Mouse (Mus musculus): ENCODE data around the gene Kazn. TPM values are rescaled to one million over a fixed set of nuclear protein-coding genes. Genes with fewer than 3 reads are reported as not detected.

The Kazn gene
- 100 to 1,000 TPM in 1 of 2 experiments, 10 to 100 TPM in 1; 86.1 to 104 TPM for total RNA-seq (2021)

GRCm38 (mm10) chr4:142239240-142240126, at the start of gene Kazn:
Kazn (minus strand) TSS chr4:142239401.
- intact Hi-C loops (cut with DNase I): loop anchor here (2.0 to 10.0 kb wide), 2 partner anchors 87 to 225 kb away; partner anchors contain the start of gene Fhad1
- DNase-seq (ENCODE audit: low spot score in 2 of 2): peak; percentile 63 to 69

GRCm38 (mm10) chr4:142285471-142285870, 46.3 kb upstream of the Kazn start:
- no peak for DNase-seq (ENCODE audit: low spot score in 2 of 2)
- intact Hi-C loops (cut with DNase I): no loop called here

GRCm38 (mm10) chr4:142283867-142284266, 44.7 kb upstream of the Kazn start:
- DNase-seq (ENCODE audit: low spot score in 2 of 2): no peak
- intact Hi-C loops (cut with DNase I): no loop called here

GRCm38 (mm10) chr4:142278197-142278575, 39.0 kb upstream of the Kazn start:
- DNase-seq (ENCODE audit: low spot score in 2 of 2): no peak
- intact Hi-C loops (cut with DNase I): no loop called here

DNA sequence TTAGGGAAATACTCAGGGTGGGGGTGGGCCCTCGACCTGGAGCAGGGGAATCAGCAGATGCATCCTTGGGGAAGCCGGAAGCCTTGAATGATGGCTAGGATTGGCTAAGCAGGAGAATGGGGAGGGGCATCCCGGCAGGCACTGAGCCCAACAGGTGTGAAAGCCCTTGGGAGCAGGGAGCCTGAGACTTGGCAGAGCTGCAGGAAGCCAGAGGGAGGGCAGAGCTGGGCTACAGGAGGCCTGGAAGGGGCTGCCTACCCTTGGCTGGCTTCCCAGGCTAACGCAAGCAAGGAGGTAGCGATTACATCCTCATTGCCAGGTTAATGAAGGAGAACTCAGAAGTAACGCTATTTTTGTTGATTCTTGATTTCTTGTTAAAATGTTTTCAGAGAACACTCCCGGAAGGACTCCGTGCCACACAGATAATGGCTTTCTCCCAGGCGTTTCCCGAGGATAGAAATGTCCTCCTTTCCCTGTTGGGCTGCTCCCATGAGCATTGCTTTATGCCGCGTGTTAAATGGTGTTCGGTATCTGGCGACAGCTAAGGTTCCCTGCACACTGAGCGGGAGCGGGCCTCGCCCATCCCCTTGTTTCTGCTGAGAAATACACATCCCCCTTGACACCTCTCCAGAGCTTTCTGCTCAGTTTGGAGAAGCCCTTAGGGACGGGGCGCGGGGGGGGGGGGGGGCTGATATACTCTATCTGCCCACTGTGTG, 38.4 kb upstream of the Kazn start:
- DNase-seq (ENCODE audit: low spot score in 2 of 2): no peak
- intact Hi-C loops (cut with DNase I): no loop called here

DNA sequence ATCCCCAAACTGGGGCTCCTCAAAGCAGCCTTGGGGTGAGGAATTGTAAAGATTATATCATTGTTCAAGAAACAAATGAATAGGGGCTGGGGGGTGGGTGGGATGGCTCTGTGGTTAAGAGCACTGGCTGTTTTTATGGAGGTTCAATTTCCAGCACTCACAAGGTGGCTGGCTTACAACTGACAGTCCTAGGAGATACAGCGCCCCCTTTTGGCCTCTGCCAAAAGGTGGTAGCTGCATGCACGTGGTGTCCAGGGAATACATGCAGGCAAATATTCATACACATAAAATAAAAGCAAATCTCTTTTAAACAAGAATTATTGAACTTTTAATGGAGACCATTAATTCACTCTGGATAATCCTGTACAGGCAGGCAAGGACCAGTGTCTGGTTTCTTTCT, 36.0 kb upstream of the Kazn start:
- intact Hi-C loops (cut with DNase I): no loop called here

DNA sequence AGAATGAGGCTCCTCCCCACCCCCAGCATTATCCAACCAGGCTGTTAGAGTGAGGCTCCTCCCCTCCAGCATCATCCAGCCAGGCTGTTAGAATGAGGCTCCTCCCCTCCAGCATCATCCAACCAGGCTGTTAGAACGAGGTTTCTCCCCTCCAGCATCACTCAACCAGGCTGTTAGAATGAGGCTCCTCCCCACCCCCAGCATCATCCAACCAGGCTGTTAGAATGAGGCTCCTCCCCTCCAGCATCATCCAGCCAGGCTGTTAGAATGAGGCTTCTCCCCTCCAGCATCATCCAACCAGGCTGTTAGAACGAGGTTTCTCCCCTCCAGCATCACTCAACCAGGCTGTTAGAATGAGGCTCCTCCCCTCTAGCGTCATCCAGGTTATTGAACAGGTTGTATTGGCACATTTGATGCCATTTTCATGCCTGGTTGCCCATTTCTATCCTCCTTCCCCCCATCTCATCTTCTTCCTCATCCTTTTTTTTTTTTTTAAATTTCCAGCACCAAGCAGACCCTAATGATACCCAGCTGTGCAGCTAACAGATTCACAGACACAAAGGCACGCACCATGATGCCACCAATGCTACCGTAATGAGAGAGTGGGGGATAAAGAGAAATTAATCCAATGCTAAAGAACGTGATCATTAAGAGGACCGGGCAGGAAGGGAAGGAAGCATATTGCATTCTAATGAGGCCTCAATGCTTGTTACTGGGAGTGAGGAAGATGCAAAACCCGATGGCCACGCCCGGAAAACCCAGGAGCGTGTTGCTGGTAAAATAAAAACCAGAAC, 35.4 kb upstream of the Kazn start:
- intact Hi-C loops (cut with DNase I): no loop called here
- DNase-seq (ENCODE audit: low spot score in 2 of 2): no peak

More for the DNA sequence above, 36.0 kb upstream of the Kazn start:
- no peak for DNase-seq (ENCODE audit: low spot score in 2 of 2)

- no peak for DNase-seq (ENCODE audit: low spot score in 2 of 2)
- intact Hi-C loops (cut with DNase I): no loop called here
Measured at GRCm38 (mm10) chr4:142271506-142271905, 32.3 kb upstream of the Kazn start.

DNA sequence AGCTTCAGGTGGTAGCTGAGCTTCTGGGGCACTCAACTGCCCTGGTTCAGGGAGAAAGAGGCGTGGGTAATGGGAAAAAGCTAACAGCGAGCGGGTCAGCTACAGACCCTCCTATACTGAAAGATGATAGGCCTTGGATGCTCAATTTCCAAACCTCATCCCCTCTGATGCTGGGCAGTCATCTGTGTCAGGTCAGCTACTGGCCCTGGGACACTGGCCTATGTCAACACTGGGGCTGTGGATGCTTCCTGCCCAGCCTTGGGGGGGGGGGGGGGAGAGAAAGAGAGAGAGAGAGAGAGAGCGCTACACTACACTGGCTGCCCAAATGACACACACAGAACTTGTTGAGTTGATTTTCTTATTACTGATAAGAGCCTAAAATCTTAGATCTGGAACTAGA, 28.6 kb upstream of the Kazn start:
- DNase-seq (ENCODE audit: low spot score in 2 of 2): no peak
- intact Hi-C loops (cut with DNase I): loop anchor here (5.0 kb wide), 1 partner anchor 74 kb away; no protein-coding TSS in a partner anchor

DNA sequence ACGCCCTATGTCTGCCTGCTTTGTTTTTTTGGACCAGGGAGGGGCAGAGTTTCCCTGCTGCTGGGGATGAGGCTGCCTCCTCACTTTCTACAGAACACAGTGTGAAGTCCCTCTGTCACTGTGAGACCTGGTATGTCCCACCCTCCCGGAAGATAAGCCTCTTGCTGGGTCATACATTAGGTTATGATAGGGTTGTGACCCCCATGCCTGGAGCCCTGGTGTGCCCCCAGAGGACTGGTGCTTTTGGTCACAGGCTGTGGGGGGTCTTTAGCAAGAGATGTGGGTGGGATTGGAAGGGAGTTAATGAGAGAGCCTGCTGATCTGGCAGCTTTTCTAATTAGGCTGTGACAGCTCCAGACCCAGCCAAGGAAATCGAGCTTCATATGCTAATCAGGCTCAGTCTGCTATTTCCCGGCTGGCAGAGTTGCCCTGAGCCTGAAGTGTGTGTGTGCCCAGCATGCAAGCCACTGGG, 28.2 kb upstream of the Kazn start:
- DNase-seq (ENCODE audit: low spot score in 2 of 2): peak in 1 of 2 experiments; percentile 45
- intact Hi-C loops (cut with DNase I): loop anchor here (5.0 kb wide), 1 partner anchor 75 kb away; no protein-coding TSS in a partner anchor

DNA sequence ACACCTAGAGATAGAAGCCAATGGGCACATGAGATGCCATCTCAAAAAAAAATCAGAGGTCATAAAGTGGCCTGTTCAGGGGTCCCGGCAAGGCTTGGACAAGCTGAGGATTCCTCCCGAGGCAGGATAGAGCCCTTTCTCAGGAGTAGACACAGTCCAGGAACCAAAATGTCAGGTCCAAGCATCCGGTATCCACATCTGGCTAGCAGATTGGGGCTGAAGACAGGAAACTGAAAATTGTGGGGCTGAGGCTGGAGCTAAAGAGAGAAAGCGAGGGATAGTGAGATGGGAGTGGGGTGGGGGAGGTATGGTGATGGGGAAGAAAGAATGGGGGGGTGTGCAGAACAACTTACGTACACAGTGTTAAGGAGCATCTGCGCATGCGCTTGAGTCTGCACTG, 25.1 kb upstream of the Kazn start:
- no peak for DNase-seq (ENCODE audit: low spot score in 2 of 2)
- intact Hi-C loops (cut with DNase I): no loop called here

- intact Hi-C loops (cut with DNase I): no loop called here
- DNase-seq (ENCODE audit: low spot score in 2 of 2): no peak
Measured at GRCm38 (mm10) chr4:142261725-142262124, 22.5 kb upstream of the Kazn start.

DNA sequence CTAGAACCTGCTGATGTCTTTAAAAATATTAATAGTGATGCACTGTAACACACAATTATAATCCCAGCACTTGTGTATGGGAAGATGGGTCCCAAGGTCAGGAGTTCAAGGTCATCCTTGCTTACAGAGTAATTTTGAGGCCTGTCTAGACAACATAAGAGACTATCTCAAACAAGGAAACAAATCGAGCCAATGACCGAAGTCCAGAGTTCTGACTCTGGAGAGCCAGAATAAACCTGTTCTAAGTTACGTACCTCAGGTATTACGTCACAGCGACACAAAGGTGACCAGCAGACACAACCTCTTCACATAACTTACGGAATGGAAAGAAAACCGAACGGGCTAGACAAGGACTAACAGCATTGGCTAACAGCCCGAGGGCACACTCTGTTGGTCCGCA, 19.5 kb upstream of the Kazn start:
- no peak for DNase-seq (ENCODE audit: low spot score in 2 of 2)
- intact Hi-C loops (cut with DNase I): no loop called here

GRCm38 (mm10) chr4:142254088-142254487, 14.9 kb upstream of the Kazn start:
- DNase-seq (ENCODE audit: low spot score in 2 of 2): no peak
- intact Hi-C loops (cut with DNase I): loop anchor here (5.0 kb wide), 1 partner anchor 628 kb away; no protein-coding TSS in a partner anchor

DNA sequence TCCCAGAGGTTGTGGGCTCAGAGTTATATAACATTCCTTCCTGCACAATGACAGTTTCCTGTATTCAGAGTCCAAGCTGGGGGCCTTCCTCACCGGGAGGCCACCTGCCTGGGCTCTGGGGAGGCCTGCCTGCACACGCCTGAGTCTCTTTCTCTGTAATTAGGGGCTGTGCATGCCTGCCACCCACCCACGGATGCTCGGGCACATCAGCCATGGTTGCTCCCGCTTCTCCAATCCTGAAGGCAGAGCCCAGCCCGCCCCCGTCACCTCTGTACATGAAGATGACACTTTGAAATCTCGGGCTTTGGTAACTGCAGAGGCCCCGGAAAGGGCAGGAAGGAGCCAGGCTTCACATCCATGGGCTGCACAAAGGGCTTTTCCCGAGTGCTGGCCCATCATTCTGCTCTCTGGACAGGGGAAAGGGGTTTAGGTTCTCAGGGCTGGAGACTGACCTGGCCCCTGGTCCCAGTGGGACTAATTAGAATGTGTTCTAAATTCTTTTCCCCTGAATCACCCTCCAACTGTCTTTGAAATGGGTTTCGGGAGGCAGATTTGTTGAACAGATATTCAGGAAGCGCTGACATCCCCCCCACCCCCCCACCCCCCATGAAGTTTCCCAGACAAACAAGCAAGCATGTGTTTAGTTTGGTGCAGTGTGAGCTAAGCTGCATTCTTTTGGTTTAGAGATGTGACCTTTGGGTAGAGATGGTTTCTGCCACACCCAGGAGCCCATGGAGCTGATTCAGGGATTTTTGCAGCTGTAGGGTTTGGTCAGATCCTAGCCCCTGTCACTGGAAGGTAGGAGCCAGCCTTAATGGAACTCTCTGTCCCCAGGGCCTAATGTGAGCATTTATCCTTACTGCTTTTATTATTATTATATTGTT, 12.5 kb upstream of the Kazn start:
- no peak for DNase-seq (ENCODE audit: low spot score in 2 of 2)
- intact Hi-C loops (cut with DNase I): loop anchor here (2.0 to 5.0 kb wide), 2 partner anchors 97 to 631 kb away; no protein-coding TSS in a partner anchor

- intact Hi-C loops (cut with DNase I): loop anchor here (5.0 kb wide), 1 partner anchor 632 kb away; no protein-coding TSS in a partner anchor
- no peak for DNase-seq (ENCODE audit: low spot score in 2 of 2)
Measured at GRCm38 (mm10) chr4:142250054-142250453, 10.9 kb upstream of the Kazn start.

GRCm38 (mm10) chr4:142249401-142249800, 10.2 kb upstream of the Kazn start:
- peak in 1 of 2 experiments; percentile 38 for DNase-seq (ENCODE audit: low spot score in 2 of 2)
- intact Hi-C loops (cut with DNase I): loop anchor here (10.0 kb wide), 1 partner anchor 235 kb away; the partner anchor contains the start of gene Fhad1

- intact Hi-C loops (cut with DNase I): loop anchor here (1.0 to 10.0 kb wide), 2 partner anchors 95 to 234 kb away; partner anchors contain the start of gene Fhad1
- DNase-seq (ENCODE audit: low spot score in 2 of 2): peak; percentile 73 to 76
Measured at GRCm38 (mm10) chr4:142248426-142248825, 9.2 kb upstream of the Kazn start.
